Mouse (Mus musculus) ovary, postnatal 14 days (tissue): Measurements from ENCODE around the gene Ctrl.

ENCODE experiments used
- DNase-seq: peaks from one replicate; pipeline ENCODE4 v3.0.0; 2022; ENCODE audit warnings: low spot score

Gene Ctrl

DNA sequence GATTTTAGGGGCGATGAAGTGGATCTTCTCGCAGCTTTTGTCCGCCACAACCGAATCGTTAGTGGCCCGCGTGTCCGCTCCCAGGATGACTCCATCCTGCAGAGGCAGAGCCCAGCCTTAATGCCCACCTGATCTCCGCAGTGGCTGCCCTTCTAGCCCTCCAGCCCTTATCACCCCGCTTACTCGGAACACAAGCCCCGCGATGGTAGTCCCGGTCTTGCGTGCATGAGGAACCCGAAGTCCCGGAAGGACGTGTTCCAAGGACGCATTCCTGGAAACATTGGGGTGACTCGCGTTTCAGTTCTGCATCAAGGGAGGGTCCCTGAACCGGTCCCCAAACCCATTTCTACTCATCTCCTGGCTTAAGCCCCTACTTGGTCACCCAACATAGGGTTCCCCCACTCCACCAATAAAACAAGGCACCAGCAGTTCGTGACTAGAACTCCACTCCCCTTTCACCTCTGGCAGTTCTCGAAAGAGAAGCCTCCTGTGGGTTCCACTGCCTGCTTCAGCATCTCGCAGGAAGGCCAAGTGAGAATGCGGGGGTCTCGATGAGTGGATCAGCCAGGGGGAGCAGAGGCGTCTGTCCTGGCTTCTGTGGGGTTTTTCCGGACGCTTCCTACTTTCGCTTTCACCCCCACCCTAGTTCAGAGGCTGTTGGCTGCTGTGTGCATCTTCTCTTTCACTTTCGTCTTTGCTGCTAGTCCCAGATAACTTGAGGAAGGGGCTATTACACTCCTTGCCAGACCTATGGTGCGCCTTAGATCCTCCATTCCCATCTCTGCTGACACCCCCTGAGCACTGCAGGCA is 4.0 kb upstream of the Ctrl start:
- DNase-seq: no peak

- peak; percentile 72 for DNase-seq
Measured at GRCm38 (mm10) chr8:105936866-105937475, 3.3 kb upstream of the Ctrl start.

GRCm38 (mm10) chr8:105935863-105936603 is 2.4 kb upstream of the Ctrl start:
- DNase-seq: no peak

GRCm38 (mm10) chr8:105935105-105935504 is 1.4 kb upstream of the Ctrl start:
- DNase-seq: no peak

DNA sequence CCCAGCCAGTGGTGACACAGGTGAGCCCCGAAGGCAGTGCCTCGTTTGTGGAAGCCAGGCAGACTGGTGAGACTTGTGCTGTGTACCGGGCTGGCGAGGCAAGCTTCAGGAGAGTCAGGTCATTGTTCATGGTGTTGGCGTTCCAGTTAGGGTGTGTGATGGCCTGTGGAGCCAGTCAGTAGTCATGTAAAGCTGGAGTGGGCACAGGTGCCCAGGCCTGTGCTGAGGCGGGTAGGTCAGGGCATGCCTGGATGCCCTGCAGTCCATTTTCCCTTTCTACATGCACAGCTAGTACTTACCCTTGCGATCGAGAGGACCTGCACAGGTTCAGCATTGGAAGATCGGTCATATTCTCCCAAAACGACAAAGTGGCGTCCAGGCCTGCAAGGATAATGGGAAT is 1.1 kb downstream of the Ctrl start:
- no peak for DNase-seq

DNA sequence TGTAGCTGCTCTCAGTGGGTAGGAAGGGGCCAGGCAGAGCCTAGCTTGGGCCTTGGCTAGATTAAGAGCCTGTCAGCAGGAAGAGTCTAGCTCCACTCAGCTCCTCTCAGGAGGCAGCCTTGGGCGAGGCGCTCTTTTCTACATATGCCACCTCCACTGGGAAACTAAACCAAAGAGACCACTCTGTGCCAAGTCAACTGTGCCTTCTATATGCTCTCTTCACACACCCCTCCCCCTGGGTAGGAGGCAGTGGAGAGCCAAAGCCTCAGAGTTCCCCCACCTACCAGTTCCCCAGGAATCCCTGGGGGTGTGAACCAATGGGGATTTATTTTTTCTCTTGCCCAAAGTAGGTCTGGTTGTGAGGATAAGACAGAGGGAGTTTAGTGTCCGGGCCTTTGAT is 2.4 kb downstream of the Ctrl start:
- DNase-seq: no peak

- DNase-seq: peak; percentile 88
Measured at GRCm38 (mm10) chr8:105930602-105931001, 3.1 kb downstream of the Ctrl start.

DNA sequence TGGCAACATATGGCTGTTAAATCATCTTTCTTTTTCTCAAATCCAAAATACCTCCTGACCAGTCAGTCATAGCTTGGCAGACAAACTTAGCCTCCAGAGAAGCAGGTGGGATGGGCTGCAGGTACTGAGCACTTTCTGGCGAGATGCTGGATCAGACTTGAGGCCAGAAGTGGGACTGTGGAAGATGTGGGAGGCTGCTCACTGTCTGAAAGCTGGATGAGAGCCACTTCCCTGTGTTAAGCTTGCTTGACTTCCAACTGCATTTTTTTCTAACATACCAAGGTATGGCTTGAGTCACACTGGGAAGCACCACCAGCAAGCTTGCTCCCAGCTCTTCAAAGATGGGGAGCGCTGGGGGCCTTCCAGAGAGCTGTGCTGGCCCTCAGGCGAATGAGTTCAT is 8.5 kb downstream of the Ctrl start:
- DNase-seq: no peak

DNA sequence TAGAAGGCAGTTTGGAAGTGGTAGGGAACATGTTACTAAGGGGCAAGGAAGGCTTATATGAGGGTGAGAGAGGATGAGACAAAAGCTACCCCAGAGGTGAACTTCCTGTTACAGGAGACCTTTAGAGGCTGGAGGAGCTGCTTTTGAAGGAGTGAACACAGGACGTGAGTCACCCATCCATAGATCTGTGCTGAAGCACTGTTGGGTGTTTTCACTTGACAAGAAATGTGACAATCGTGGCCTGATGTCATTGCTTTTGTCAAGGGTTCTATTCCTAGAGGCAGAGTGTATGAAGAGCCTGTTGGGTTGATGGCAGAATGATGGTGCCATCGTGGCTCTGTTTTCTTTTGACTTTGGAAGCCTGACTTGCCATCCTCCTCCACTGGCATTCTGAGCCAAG is 14.3 kb downstream of the Ctrl start:
- DNase-seq: no peak

- DNase-seq: no peak
Measured at GRCm38 (mm10) chr8:105900941-105901616, 32.6 kb downstream of the Ctrl start.

DNA sequence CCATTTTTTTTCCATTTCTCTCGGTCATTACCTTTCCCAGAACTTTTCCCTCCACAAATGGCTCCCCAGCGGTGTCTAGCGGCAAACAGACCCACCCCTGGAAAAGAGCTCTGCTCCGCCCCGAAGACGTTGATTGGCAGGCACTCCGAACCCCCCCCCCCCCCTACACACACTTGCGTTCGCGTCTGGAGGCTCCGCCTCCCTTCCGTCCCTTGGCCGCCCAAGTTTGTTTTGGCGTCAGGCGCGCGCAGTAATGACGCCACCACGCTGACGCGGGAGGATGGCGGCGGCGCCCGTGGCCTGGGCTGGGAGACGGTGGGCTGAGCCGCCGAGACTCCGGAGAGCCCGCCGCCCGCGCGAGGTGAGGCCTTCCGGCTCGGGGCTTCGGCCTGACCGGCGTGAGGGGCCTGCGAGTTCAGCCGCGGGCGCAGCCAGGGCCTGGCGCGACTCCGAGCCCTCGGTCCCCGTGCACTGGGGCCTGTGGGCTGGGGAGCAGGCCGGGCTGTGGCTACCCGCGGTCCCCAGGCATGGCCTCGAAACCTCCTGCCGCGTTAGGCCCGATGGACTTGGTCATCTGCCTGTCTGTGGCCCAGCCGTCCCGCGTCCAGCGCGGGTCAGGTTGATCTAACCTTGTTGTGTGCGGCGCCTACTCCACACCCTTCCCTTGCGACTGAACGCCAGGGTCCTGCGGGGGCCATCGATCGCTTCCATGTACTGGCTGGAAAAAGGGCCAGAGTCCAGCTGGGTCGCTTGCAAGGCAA is 33.3 kb downstream of the Ctrl start, which contains the start of gene Pskh1:
Gene Pskh1, plus strand, starts transcription at position 262 of the 761 bp plus-strand sequence.
- DNase-seq: peak; percentile 91

DNA sequence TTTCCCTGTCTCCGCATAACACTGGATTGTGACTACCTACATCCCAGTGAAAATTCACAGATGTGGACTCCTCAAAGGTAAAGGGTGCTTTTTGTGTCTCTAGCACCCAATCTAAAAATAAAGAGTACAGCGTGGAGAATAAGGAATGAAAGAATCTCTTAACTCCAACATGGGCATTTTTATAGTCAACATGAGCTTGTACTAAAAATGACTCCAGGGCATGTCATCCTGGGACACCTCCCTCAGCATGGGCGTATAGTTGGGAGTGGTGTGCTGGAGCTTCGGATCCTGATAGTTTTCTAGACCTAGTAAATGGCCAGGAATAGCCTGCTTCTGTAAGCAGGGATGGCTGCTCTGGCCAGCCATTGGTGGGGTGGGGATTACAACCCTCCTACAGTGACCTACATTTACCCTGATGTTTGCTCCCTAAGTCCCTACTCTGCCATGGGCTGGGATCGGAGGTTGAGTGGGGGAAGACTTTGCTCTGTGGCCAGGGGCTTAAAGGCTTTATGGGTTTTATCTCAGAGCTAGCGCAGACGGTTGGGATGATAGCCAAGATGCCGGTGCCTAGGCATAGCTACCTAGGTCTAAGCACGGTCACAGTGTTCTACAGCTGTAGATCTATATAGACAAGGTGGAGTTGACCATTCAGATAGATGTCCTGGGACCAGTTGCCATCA is 35.7 kb downstream of the Ctrl start:
- no peak for DNase-seq

DNA sequence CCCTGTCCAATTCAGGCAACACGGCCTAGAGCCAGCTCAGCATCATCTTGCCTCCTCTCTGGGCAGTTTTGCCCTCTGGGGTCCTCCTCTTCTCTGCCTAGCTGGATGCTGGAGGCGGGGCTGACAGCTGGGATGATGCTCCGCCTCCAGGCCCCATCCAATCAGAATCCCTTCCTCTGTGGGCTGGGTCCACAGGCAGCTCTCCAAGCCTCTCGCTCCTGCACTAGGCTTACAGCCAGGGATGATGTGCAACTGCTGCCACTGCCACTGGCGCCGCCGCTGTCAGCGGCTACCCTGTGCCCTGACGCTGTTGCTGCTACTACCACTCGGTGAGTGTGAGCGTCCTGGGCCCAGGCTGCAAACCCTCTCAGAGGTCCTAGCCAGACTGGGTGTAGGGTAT is 40.3 kb downstream of the Ctrl start, which contains the start of gene Nrn1l:
Gene Nrn1l, plus strand, starts transcription at position 229 of the 400 bp plus-strand sequence.
- peak; percentile 51 for DNase-seq

- DNase-seq: no peak
Measured at GRCm38 (mm10) chr8:105892432-105892831, 41.2 kb downstream of the Ctrl start.

DNA sequence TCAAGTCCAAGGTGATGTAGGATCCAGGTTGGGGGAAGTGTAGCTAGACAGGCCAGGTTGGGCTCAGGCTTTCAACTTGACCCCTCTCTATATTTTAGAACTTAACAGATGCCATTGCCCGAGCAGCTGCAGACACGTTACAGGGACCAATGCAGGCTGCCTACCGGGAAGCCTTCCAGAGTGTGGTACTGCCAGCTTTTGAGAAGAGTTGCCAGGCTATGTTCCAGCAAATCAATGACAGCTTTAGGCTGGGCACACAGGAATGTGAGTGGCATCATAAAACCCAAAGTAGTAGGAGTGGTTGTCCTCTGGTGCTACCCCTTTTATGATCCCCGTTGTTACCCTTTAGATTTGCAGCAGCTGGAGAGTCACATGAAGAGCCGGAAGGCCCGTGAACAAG is 42.8 kb downstream of the Ctrl start:
- DNase-seq: no peak

DNA sequence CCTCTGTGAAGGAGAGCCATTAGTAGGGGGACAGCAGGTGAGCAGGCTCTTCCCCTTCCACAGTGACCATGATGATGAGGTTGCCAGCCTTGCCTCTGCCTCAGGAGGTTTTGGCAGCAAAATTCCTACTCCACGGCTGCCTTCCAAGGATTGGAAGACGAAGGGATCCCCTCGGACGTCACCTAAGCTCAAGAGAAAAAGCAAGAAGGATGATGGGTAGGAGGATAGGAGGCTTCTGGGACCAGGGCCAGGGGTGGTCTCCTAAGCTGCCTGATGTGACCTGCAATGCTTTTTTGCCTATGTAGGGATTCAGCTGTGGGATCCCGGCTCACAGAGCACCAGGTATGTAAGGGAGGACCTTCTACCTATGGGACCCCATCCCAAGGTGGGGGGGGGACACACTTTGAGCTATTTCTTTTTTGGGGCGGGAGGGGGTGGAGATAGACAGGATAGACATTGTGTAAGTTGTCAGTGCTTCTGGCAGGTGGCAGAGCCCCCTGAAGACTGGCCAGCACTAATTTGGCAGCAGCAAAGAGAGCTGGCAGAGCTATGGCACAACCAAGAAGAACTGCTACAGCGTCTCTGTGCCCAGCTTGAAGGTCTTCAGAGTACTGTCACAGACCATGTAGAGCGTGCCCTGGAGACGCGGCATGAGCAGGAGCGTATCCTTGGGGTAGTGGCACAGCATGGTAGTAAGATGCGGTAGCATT is 43.8 kb downstream of the Ctrl start:
- DNase-seq: no peak
